Comparison of ENCODE assay signal across 8 mouse cellular contexts in genomic region chr19:5073028-5073427, GRCm38 (mm10). TPM values are rescaled to one million over a fixed set of nuclear protein-coding genes. Genes with fewer than 3 reads are reported as not detected.
DNase-seq lines count a peak whose midpoint lies in the region; ATAC-seq and TF ChIP-seq lines count a peak whose summit lies in the region.

No protein-coding gene starts in this region.

- ATAC-seq in embryonic facial prominence, embryonic 14.5 days (ENCODE audit: low read depth): peak; percentile 19; the same call in 1 of the 2 replicates
- no peak for ATAC-seq in hindbrain, embryonic 14.5 days (ENCODE audit: low FRiP score)
- no peak; the same call in 1 of the 2 replicates for ATAC-seq in liver, embryonic 13.5 days (ENCODE audit: low read depth)
- no peak; the same call in 1 of the 2 replicates for ATAC-seq in granulocyte monocyte progenitor cell, adult 5-6 weeks (replicated peaks; ENCODE audit: poor library complexity, severe bottlenecking)

- TF ChIP-seq CTCF in left cerebral cortex, adult 2 months (IDR thresholded peaks at IDR 0.05): peak; percentile 60

- H3K9ac ChIP-seq in embryonic facial prominence, embryonic 14.5 days (ENCODE audit: low read depth, low read length): 0 out of 2 replicates have a peak overlapping the region, but pooled peaks have one; percentile 41
- no peak overlapping the region for H3K9ac ChIP-seq in hindbrain, embryonic 14.5 days
- H3K9ac ChIP-seq in liver, embryonic 13.5 days: 0 out of 2 replicates have a peak overlapping the region, but pooled peaks have one; percentile 17

- no peaks in the 10 kb centered on the region; the same call in 1 of the 2 replicates for H3K27me3 ChIP-seq in embryonic facial prominence, embryonic 14.5 days (replicated peaks; ENCODE audit: control insufficient read depth, insufficient read depth, low read length)
- H3K27me3 ChIP-seq in hindbrain, embryonic 14.5 days (ENCODE audit: control insufficient read depth, insufficient read depth, low read length): peaks cover 12% of the 10 kb centered on the region; the same call in 1 of the 2 replicates
- peaks cover 63% of the 10 kb centered on the region for H3K27me3 ChIP-seq in liver, embryonic 13.5 days

- WGBS in embryonic facial prominence, embryonic 14.5 days: under 1% methylated on average over 15 of the region's 15 CpGs
- 2% methylated on average over 15 of the region's 15 CpGs for WGBS in hindbrain, embryonic 14.5 days
- WGBS in liver, embryonic 13.5 days (ENCODE audit: insufficient replicate concordance): 1% methylated on average over 15 of the region's 15 CpGs

- H3K4me2 ChIP-seq in embryonic facial prominence, embryonic 14.5 days (ENCODE audit: low read depth, low read length): peak overlapping the region; percentile 77
- H3K4me2 ChIP-seq in hindbrain, embryonic 14.5 days (replicated peaks): peak overlapping the region; percentile 59
- H3K4me2 ChIP-seq in liver, embryonic 13.5 days: peak overlapping the region; percentile 84

- H3K27ac ChIP-seq in left cerebral cortex, adult 2 months: peak overlapping the region; percentile 44; the same call in 1 of the 2 replicates
- peak overlapping the region; percentile 96 for H3K27ac ChIP-seq in embryonic facial prominence, embryonic 14.5 days (replicated peaks; ENCODE audit: low read depth, low read length)
- H3K27ac ChIP-seq in hindbrain, embryonic 14.5 days: no peak overlapping the region
- H3K27ac ChIP-seq in liver, embryonic 13.5 days: no peak overlapping the region

- no peaks in the 10 kb centered on the region for H3K36me3 ChIP-seq in embryonic facial prominence, embryonic 14.5 days (ENCODE audit: control insufficient read depth, insufficient read depth, low read length)
- H3K36me3 ChIP-seq in hindbrain, embryonic 14.5 days (replicated peaks; ENCODE audit: control insufficient read depth, insufficient read depth): no peaks in the 10 kb centered on the region
- no peaks in the 10 kb centered on the region for H3K36me3 ChIP-seq in liver, embryonic 13.5 days

- H3K4me1 ChIP-seq in embryonic facial prominence, embryonic 14.5 days (ENCODE audit: control insufficient read depth, insufficient read depth, low read length): peaks cover 28% of the 10 kb centered on the region
- H3K4me1 ChIP-seq in hindbrain, embryonic 14.5 days (replicated peaks; ENCODE audit: control insufficient read depth, insufficient read depth, low read length): peaks cover 13% of the 10 kb centered on the region
- peaks cover 47% of the 10 kb centered on the region for H3K4me1 ChIP-seq in liver, embryonic 13.5 days (replicated peaks)

- H3K9me3 ChIP-seq in embryonic facial prominence, embryonic 14.5 days (ENCODE audit: control insufficient read depth, low read length): no peaks in the 10 kb centered on the region
- no peaks in the 10 kb centered on the region for H3K9me3 ChIP-seq in hindbrain, embryonic 14.5 days (ENCODE audit: control insufficient read depth, low read length)
- no peaks in the 10 kb centered on the region for H3K9me3 ChIP-seq in liver, embryonic 13.5 days (replicated peaks)

- peak in 1 of 2 experiments; percentile 33 for DNase-seq in left cerebral cortex, adult 2 months (ENCODE audit: extremely low spot score in 1 of 2, low spot score in 2 of 2)
- DNase-seq in left cerebral cortex, adult 9 months (ENCODE audit: low spot score in 2 of 2): no peak
- DNase-seq in NIH3T3 (ENCODE audit: low read depth): peak; percentile 89
- DNase-seq in embryonic facial prominence, embryonic 14.5 days (ENCODE audit: low spot score): peak; percentile 91
- peak; percentile 77 for DNase-seq in hindbrain, embryonic 14.5 days (ENCODE audit: low spot score)
- DNase-seq in liver, embryonic 13.5 days: peak; percentile 40
- peak; percentile 71 for DNase-seq in naive thymus-derived CD4-positive, alpha-beta T cell, adult 2 months (ENCODE audit: low read depth)

- no peak overlapping the region for H3K4me3 ChIP-seq in left cerebral cortex, adult 2 months
- H3K4me3 ChIP-seq in embryonic facial prominence, embryonic 14.5 days (ENCODE audit: low read depth, low read length): peak overlapping the region; percentile 60
- 0 out of 2 replicates have a peak overlapping the region, but pooled peaks have one; percentile 40 for H3K4me3 ChIP-seq in hindbrain, embryonic 14.5 days (replicated peaks; ENCODE audit: low read length)
- H3K4me3 ChIP-seq in liver, embryonic 13.5 days (replicated peaks): peak overlapping the region; percentile 59

- intact Hi-C loops in left cerebral cortex, adult 2 months (cut with DNase I): loop anchor here (2.0 kb wide), 1 partner anchor 16 kb away; no protein-coding TSS in a partner anchor

RNA-seq across cellular contexts. Expression of gene Cd248, which starts 5.2 kb away (rescaled TPM):
- total RNA-seq in left cerebral cortex, adult 2 months (2021): 1 to 10 TPM; 4.3 to 5.4 TPM
- polyA plus RNA-seq in embryonic facial prominence, embryonic 14.5 days (2014; fragmentation: Nextera tagmentation; extraction: Ambion mirVana): 138 and 146 TPM in 2 replicates
- 23.8 and 26.4 TPM in 2 replicates for polyA plus RNA-seq in hindbrain, embryonic 14.5 days (2014; fragmentation: Nextera tagmentation; extraction: Ambion mirVana)
- polyA plus RNA-seq in liver, embryonic 13.5 days (2015; fragmentation: Nextera tagmentation; extraction: Ambion mirVana): 3.1 and 3.7 TPM in 2 replicates
- total RNA-seq in granulocyte monocyte progenitor cell, adult 5-6 weeks (2014; fragmentation: Nextera tagmentation): not detected in 2 replicates
- not detected in 2 replicates for total RNA-seq in granulocyte monocyte progenitor cell, adult 5-6 weeks (2017)

RNA-seq across cellular contexts. Expression of gene Tmem151a, which starts 12.3 kb away (rescaled TPM):
- total RNA-seq in left cerebral cortex, adult 2 months (2021): 100 to 1,000 TPM; 154 to 156 TPM
- polyA plus RNA-seq in embryonic facial prominence, embryonic 14.5 days (2014; fragmentation: Nextera tagmentation; extraction: Ambion mirVana): 2.6 and 3.0 TPM in 2 replicates
- 20.7 and 23.8 TPM in 2 replicates for polyA plus RNA-seq in hindbrain, embryonic 14.5 days (2014; fragmentation: Nextera tagmentation; extraction: Ambion mirVana)
- polyA plus RNA-seq in liver, embryonic 13.5 days (2015; fragmentation: Nextera tagmentation; extraction: Ambion mirVana): 0.49 and 0.89 TPM in 2 replicates
- total RNA-seq in granulocyte monocyte progenitor cell, adult 5-6 weeks (2014; fragmentation: Nextera tagmentation): 5.1 TPM in 1 of 2 replicates, not detected in the other
- total RNA-seq in granulocyte monocyte progenitor cell, adult 5-6 weeks (2017): 0.62 TPM in 1 of 2 replicates, not detected in the other

RNA-seq across cellular contexts. Expression of gene Yif1a, which starts 15.3 kb away (rescaled TPM):
- total RNA-seq in left cerebral cortex, adult 2 months (2021): 10 to 100 TPM; 23.4 to 25.7 TPM
- 137 and 140 TPM in 2 replicates for polyA plus RNA-seq in embryonic facial prominence, embryonic 14.5 days (2014; fragmentation: Nextera tagmentation; extraction: Ambion mirVana)
- 62.4 and 72.6 TPM in 2 replicates for polyA plus RNA-seq in hindbrain, embryonic 14.5 days (2014; fragmentation: Nextera tagmentation; extraction: Ambion mirVana)
- 45.5 and 46.6 TPM in 2 replicates for polyA plus RNA-seq in liver, embryonic 13.5 days (2015; fragmentation: Nextera tagmentation; extraction: Ambion mirVana)
- 37.3 and 51.9 TPM in 2 replicates for total RNA-seq in granulocyte monocyte progenitor cell, adult 5-6 weeks (2014; fragmentation: Nextera tagmentation)
- total RNA-seq in granulocyte monocyte progenitor cell, adult 5-6 weeks (2017): 14.6 and 17.2 TPM in 2 replicates

RNA-seq across cellular contexts. Expression of gene Rin1, which starts 22.7 kb away (rescaled TPM):
- total RNA-seq in left cerebral cortex, adult 2 months (2021): 10 to 100 TPM; 94.6 to 95.9 TPM
- 2.3 and 3.0 TPM in 2 replicates for polyA plus RNA-seq in embryonic facial prominence, embryonic 14.5 days (2014; fragmentation: Nextera tagmentation; extraction: Ambion mirVana)
- 1.1 and 1.4 TPM in 2 replicates for polyA plus RNA-seq in hindbrain, embryonic 14.5 days (2014; fragmentation: Nextera tagmentation; extraction: Ambion mirVana)
- polyA plus RNA-seq in liver, embryonic 13.5 days (2015; fragmentation: Nextera tagmentation; extraction: Ambion mirVana): 0.33 and 0.36 TPM in 2 replicates
- total RNA-seq in granulocyte monocyte progenitor cell, adult 5-6 weeks (2014; fragmentation: Nextera tagmentation): not detected in 2 replicates
- 0.21 and 1.0 TPM in 2 replicates for total RNA-seq in granulocyte monocyte progenitor cell, adult 5-6 weeks (2017)

RNA-seq across cellular contexts. Expression of gene Cnih2, which starts 25.3 kb away (rescaled TPM):
- total RNA-seq in left cerebral cortex, adult 2 months (2021): 100 to 1,000 TPM; 214 to 247 TPM
- 36.0 and 45.8 TPM in 2 replicates for polyA plus RNA-seq in embryonic facial prominence, embryonic 14.5 days (2014; fragmentation: Nextera tagmentation; extraction: Ambion mirVana)
- 485 and 502 TPM in 2 replicates for polyA plus RNA-seq in hindbrain, embryonic 14.5 days (2014; fragmentation: Nextera tagmentation; extraction: Ambion mirVana)
- 1.3 and 1.4 TPM in 2 replicates for polyA plus RNA-seq in liver, embryonic 13.5 days (2015; fragmentation: Nextera tagmentation; extraction: Ambion mirVana)
- total RNA-seq in granulocyte monocyte progenitor cell, adult 5-6 weeks (2014; fragmentation: Nextera tagmentation): not detected in 2 replicates
- not detected in 2 replicates for total RNA-seq in granulocyte monocyte progenitor cell, adult 5-6 weeks (2017)

Comparison
In these comparisons a context has a peak if more than half of its experiments do, and no peak if none do; other contexts are left out.
1. DNase-seq: peak in NIH3T3 (single experiment), embryonic facial prominence, embryonic 14.5 days (single experiment), hindbrain, embryonic 14.5 days (single experiment), liver, embryonic 13.5 days (single experiment) and naive thymus-derived CD4-positive, alpha-beta T cell, adult 2 months (single experiment); none in left cerebral cortex, adult 9 months (0 of 2).
2. H3K27ac ChIP-seq: peak in left cerebral cortex, adult 2 months (single experiment) and embryonic facial prominence, embryonic 14.5 days (single experiment); none in hindbrain, embryonic 14.5 days (single experiment) and liver, embryonic 13.5 days (single experiment).
3. Peak in every context shown above with its lines, with median percentiles within 50 percentile points of each other: H3K4me2 ChIP-seq.